Mouse (Mus musculus) liver, adult 2 months (tissue): ENCODE data around the gene Mark3.

ENCODE experiments used
- CTCF ChIP-seq: fragments of 200-500 bp; IDR thresholded peaks from 2 replicates; pipeline ENCODE4 v1.5.1; 2011; ENCODE audit warnings: low read depth, low read length, control low read depth
- POLR2A ChIP-seq: fragments of 200-500 bp; IDR thresholded peaks from 2 replicates; pipeline ENCODE4 v1.6.1; 2011; ENCODE audit warnings: low read length, control low read depth; ENCODE audit not compliant: insufficient read depth; ENCODE audit errors: extremely low read depth

- TF ChIP-seq CTCF, result no peak
- no peak for TF ChIP-seq POLR2A
Observed at GRCm38 (mm10) chr12:111603871-111604270, 29.5 kb downstream of the Mark3 start.
